Mouse (Mus musculus) heart, embryonic 14.5 days (tissue): ENCODE measurements at regions not wholly inside any gene's neighbourhood (a gene's known extent, or its start where the extent isn't known, plus 50 kb on each side); places are given as distances from the start of the nearest gene placed in this dataset.

Experiments
- ATAC-seq: fragments of 200-750 bp; cut with Nextera tagmentation; 2 replicates; pipeline ENCODE4 v1.8.0; 2017; ENCODE audit warnings: low read depth, moderate TSS enrichment; ENCODE audit not compliant: insufficient number of reproducible peaks, insufficient read depth, low FRiP score
- H3K27ac ChIP-seq, 2 experiments: fragments of 200-500 bp in 1 of 2; fragments of 300-500 bp in 1 of 2; sonication (generic) in 1 of 2; replicated peaks in 1 of 2; 2 replicates each; pipeline ENCODE4 v1.5.1; 2012 to 2014; ENCODE audit warnings: low read depth in 2 of 2, low read length in 2 of 2, control low read depth in 1 of 2, mild to moderate bottlenecking in 1 of 2, mixed read lengths in 1 of 2; ENCODE audit not compliant: control insufficient read depth in 1 of 2, insufficient read depth in 1 of 2
- H3K27me3 ChIP-seq: fragments of 300-500 bp; sonication (generic); 2 replicates; pipeline ENCODE4 v1.6.1; 2014; ENCODE audit warnings: mild to moderate bottlenecking, low read length, control low read depth; ENCODE audit not compliant: control insufficient read depth, insufficient read depth
- H3K36me3 ChIP-seq: fragments of 300-500 bp; sonication (generic); 2 replicates; pipeline ENCODE4 v1.6.1; 2014; ENCODE audit warnings: mild to moderate bottlenecking, control low read depth, low read length, mixed read lengths; ENCODE audit not compliant: control insufficient read depth, insufficient read depth
- H3K4me1 ChIP-seq, 2 experiments: fragments of 200-500 bp in 1 of 2; fragments of 300-500 bp in 1 of 2; sonication (generic) in 1 of 2; 2 replicates each; pipeline ENCODE4 v1.6.1; 2012 to 2014; ENCODE audit warnings: low read length in 2 of 2, control low read depth in 1 of 2, mixed read lengths in 1 of 2; ENCODE audit not compliant: control insufficient read depth in 2 of 2, insufficient read depth in 2 of 2
- H3K4me2 ChIP-seq: fragments of 300-500 bp; sonication (generic); 2 replicates; pipeline ENCODE4 v1.6.1; 2014; ENCODE audit warnings: mild to moderate bottlenecking, low read length
- H3K4me3 ChIP-seq, 2 experiments: fragments of 200-500 bp in 1 of 2; fragments of 300-500 bp in 1 of 2; sonication (generic) in 1 of 2; 2 replicates each; pipeline ENCODE4 v1.5.1; 2012 to 2014; ENCODE audit warnings: low read length in 2 of 2, mild to moderate bottlenecking in 2 of 2, control low read depth in 1 of 2, low read depth in 1 of 2, moderate library complexity in 1 of 2; ENCODE audit not compliant: control insufficient read depth in 1 of 2, insufficient read depth in 1 of 2
- H3K9ac ChIP-seq: fragments of 300-500 bp; sonication (generic); 2 replicates; pipeline ENCODE4 v1.6.1; 2014; ENCODE audit warnings: mild to moderate bottlenecking, low read length
- H3K9me3 ChIP-seq: fragments of 300-500 bp; sonication (generic); 2 replicates; pipeline ENCODE4 v1.6.1; 2016; ENCODE audit warnings: low read length, control low read depth; ENCODE audit not compliant: control insufficient read depth
- WGBS: fragments of 180-500 bp; shearing (Covaris S2); extraction: QIAGEN DNeasy Blood & Tissue Kit; methylation state at CpG from one replicate; pipeline ENCODE4 v1.1.7; 2014; 5-methylcytosine and 5-hydroxymethylcytosine counted together

GRCm38 (mm10) chr13:71272431-71272830 is 430.8 kb upstream of the Adamts16 start:
- Histone ChIP-seq H3K36me3 (no peaks in the 10 kb centered on the region), H3K27ac (no peak overlapping the region), H3K4me2 (no peak overlapping the region), H3K27me3 (no peaks in the 10 kb centered on the region), H3K4me3 (no peak overlapping the region), H3K4me1 (no peaks in the 10 kb centered on the region), H3K9me3 (no peaks in the 10 kb centered on the region), H3K9ac (no peak overlapping the region)
- WGBS, result 72% methylated on average over 5 of the region's 5 CpGs
- ATAC-seq, result no peak

DNA sequence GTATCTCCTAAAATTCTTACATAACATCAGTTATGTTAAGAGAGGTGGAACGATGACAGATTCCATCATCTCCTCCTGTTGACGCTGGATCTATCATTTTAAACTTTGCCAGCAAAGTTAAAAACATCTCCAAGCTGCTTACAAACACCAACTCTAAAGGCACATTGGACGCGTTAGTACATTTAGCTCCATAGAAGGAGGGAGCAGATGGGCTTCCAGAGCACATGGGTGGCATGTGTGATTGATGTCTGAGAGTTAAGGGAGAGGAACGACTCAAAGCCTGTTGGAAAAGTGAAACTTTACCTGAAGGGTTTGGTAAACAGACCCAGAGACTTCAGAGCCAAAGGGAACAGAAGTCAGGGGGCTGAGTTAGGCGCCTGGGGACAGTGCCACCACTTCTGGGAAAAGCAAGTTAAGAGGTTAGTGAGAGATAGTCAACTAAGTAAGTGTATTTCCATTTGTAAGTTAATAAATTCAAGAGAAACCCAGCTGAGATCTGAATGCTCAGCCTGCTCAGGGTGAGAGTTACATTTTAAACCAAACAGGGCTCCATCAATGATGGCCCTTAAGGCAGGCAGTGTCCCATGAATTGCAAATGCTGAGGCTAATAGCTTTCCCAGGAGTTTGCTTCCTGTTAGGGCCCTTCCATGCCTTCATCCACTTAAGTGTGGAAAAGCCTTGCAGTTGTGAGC is 430.3 kb upstream of the Adamts16 start:
- Histone ChIP-seq H3K4me2 (no peak overlapping the region), H3K27me3 (no peaks in the 10 kb centered on the region), H3K36me3 (no peaks in the 10 kb centered on the region), H3K9ac (no peak overlapping the region), H3K9me3 (no peaks in the 10 kb centered on the region), H3K4me1 (no peaks in the 10 kb centered on the region), H3K4me3 (no peak overlapping the region), H3K27ac (no peak overlapping the region)
- WGBS, result 71% methylated on average over 6 of the region's 6 CpGs
- ATAC-seq, result no peak

- Histone ChIP-seq H3K27ac (no peak overlapping the region), H3K4me3 (no peak overlapping the region), H3K36me3 (no peaks in the 10 kb centered on the region), H3K4me2 (no peak overlapping the region), H3K9ac (no peak overlapping the region), H3K27me3 (no peaks in the 10 kb centered on the region), H3K4me1 (no peaks in the 10 kb centered on the region), H3K9me3 (no peaks in the 10 kb centered on the region)
- WGBS, result 84% methylated on average over 8 of the region's 8 CpGs
- ATAC-seq, result no peak
Measured at GRCm38 (mm10) chr13:71270370-71270769, 428.8 kb upstream of the Adamts16 start.

DNA sequence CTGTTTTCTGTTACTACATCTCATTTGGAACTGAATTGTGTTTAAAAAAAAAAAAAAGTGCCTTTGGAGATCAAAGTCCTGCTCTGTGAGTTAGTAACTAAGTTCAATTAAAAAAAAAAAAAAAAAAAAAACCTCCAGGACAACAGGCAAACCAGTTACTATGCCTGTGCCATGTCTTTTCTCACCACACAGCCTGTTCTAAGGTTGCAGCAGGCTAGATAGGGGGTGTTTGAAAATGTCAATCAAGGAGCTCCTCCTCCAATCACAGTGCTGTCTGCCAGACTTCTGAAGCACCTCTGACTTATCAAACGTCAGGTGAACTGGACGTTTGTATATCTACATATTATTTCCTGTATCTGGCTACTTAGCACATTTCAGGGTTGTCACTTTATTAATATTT is 427.9 kb upstream of the Adamts16 start:
- 39% methylated on average over 2 of the region's 2 CpGs for WGBS
- Histone ChIP-seq H3K27ac (no peak overlapping the region), H3K27me3 (no peaks in the 10 kb centered on the region), H3K4me3 (no peak overlapping the region), H3K9ac (no peak overlapping the region), H3K9me3 (no peaks in the 10 kb centered on the region), H3K4me2 (no peak overlapping the region), H3K36me3 (no peaks in the 10 kb centered on the region), H3K4me1 (no peaks in the 10 kb centered on the region)
- no peak for ATAC-seq

- Histone ChIP-seq H3K27me3 (no peaks in the 10 kb centered on the region), H3K4me2 (no peak overlapping the region), H3K4me3 (no peak overlapping the region), H3K36me3 (no peaks in the 10 kb centered on the region), H3K4me1 (no peaks in the 10 kb centered on the region), H3K9ac (no peak overlapping the region), H3K9me3 (no peaks in the 10 kb centered on the region), H3K27ac (no peak overlapping the region)
- no peak for ATAC-seq
- WGBS, result 93% methylated on average over 16 of the region's 16 CpGs
Measured at GRCm38 (mm10) chr13:71263315-71263878, 421.8 kb upstream of the Adamts16 start.

GRCm38 (mm10) chr13:71262575-71263295 is 421.1 kb upstream of the Adamts16 start:
- H3K9me3 ChIP-seq, result no peaks in the 10 kb centered on the region
- H3K27me3 ChIP-seq, result no peaks in the 10 kb centered on the region
- H3K36me3 ChIP-seq, result no peaks in the 10 kb centered on the region
- 86% methylated on average over 10 of the region's 10 CpGs for WGBS
- no peaks in the 10 kb centered on the region for H3K4me1 ChIP-seq
- H3K27ac ChIP-seq, result no peak overlapping the region
- no peak overlapping the region for H3K9ac ChIP-seq
- no peak for ATAC-seq
- H3K4me3 ChIP-seq, result no peak overlapping the region
- H3K4me2 ChIP-seq, result no peak overlapping the region

GRCm38 (mm10) chr13:71254016-71254415 is 412.4 kb upstream of the Adamts16 start:
- Histone ChIP-seq H3K9me3 (no peaks in the 10 kb centered on the region), H3K36me3 (no peaks in the 10 kb centered on the region), H3K9ac (no peak overlapping the region), H3K27ac (no peak overlapping the region), H3K27me3 (no peaks in the 10 kb centered on the region), H3K4me3 (no peak overlapping the region), H3K4me1 (no peaks in the 10 kb centered on the region), H3K4me2 (no peak overlapping the region)
- 85% methylated on average over 2 of the region's 2 CpGs for WGBS
- no peak for ATAC-seq
